Mouse (Mus musculus) left cerebral cortex, adult 11 months (tissue): ENCODE results near the gene Sike1.

Experiments
- DNase-seq: peaks from one replicate; pipeline ENCODE4 v3.0.0; 2022; ENCODE audit warnings: low spot score

Gene Sike1

GRCm38 (mm10) chr3:102995605-102996321, at the start of gene Sike1:
Sike1 (plus strand) TSS chr3:102995708.
- peak; percentile 90 for DNase-seq

- DNase-seq, result no peak
These were observed 49.2 kb upstream of the Sike1 start for GRCm38 (mm10) chr3:102946312-102946711.

GRCm38 (mm10) chr3:102946861-102947260, 48.6 kb upstream of the Sike1 start:
- no peak for DNase-seq

GRCm38 (mm10) chr3:102954476-102954875, 41.0 kb upstream of the Sike1 start:
- no peak for DNase-seq

GRCm38 (mm10) chr3:102955143-102955542, 40.4 kb upstream of the Sike1 start:
- no peak for DNase-seq

GRCm38 (mm10) chr3:102955596-102955995, 39.9 kb upstream of the Sike1 start:
- DNase-seq, result no peak

GRCm38 (mm10) chr3:102964033-102964432, 31.5 kb upstream of the Sike1 start, which contains the start of gene Nr1h5:
Nr1h5 (minus strand) TSS chr3:102964133.
- no peak for DNase-seq

GRCm38 (mm10) chr3:102970067-102970466, 25.4 kb upstream of the Sike1 start:
- DNase-seq, result no peak

- no peak for DNase-seq
These were observed 25.0 kb upstream of the Sike1 start for GRCm38 (mm10) chr3:102970508-102970907.

- no peak for DNase-seq
These were observed 18.6 kb upstream of the Sike1 start for GRCm38 (mm10) chr3:102976906-102977305.

GRCm38 (mm10) chr3:102979550-102980348, 15.8 kb upstream of the Sike1 start:
- DNase-seq, result no peak

- no peak for DNase-seq
These were observed 15.2 kb upstream of the Sike1 start for GRCm38 (mm10) chr3:102980349-102980736.

GRCm38 (mm10) chr3:102991041-102991440, 4.5 kb upstream of the Sike1 start:
- DNase-seq, result no peak

- no peak for DNase-seq
These were observed 2.6 kb upstream of the Sike1 start for GRCm38 (mm10) chr3:102992936-102993335.

- no peak for DNase-seq
These were observed 289 bp upstream of the Sike1 start for GRCm38 (mm10) chr3:102995233-102995604.

- no peak for DNase-seq
These were observed 1.5 kb downstream of the Sike1 start for GRCm38 (mm10) chr3:102997036-102997435.

- DNase-seq, result no peak
These were observed 2.1 kb downstream of the Sike1 start for GRCm38 (mm10) chr3:102997591-102997990.

GRCm38 (mm10) chr3:103001595-103001994, 6.1 kb downstream of the Sike1 start:
- DNase-seq, result no peak

- DNase-seq, result no peak
These were observed 21.8 kb downstream of the Sike1 start for GRCm38 (mm10) chr3:103017350-103017749.

- DNase-seq, result no peak
These were observed 24.0 kb downstream of the Sike1 start for GRCm38 (mm10) chr3:103019462-103019861.

GRCm38 (mm10) chr3:103020249-103020942, 24.9 kb downstream of the Sike1 start, which contains the start of gene Csde1:
Csde1 (plus strand) TSS chr3:103020426.
- peak; percentile 97 for DNase-seq

- DNase-seq, result peak; percentile 74
These were observed 25.6 kb downstream of the Sike1 start for GRCm38 (mm10) chr3:103020943-103021638.
